Mouse (Mus musculus) lung, postnatal 36 days (tissue): ENCODE measurements around the gene Apela.
"Not testable (repeated sequence)": the region's sequence is repeated elsewhere in the genome, so short reads cannot be mapped to it uniquely, and the experiment has no call there.

ENCODE experiments used
- DNase-seq: peaks from one replicate; pipeline ENCODE4 v3.0.0; 2022; ENCODE audit warnings: mixed read lengths

Gene Apela

DNA sequence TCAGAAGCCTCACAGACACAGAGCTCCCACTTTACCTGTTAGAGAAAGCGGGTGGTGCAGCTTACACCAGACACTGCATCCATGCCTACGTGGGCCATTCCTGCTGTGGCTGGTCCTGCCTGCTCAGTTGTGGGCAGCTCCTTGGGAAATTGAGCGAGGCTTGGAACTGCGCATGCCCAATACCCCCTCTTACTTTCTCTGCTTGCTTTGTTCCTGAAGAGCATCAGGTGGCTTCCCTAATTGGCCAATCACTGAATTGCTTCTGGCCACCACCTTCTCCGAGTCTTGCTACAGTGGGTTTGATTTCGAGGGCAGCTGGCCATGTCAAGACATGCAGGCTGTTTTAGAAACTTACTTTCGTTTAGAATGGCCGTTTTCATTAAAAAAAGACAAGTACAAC, 18.7 kb downstream of the Apela start, which contains the start of the genes Trim61 and Trim60:
Trim61 (minus strand) TSS at position 101 of the 400 bp plus-strand sequence.
Trim60 (minus strand) TSS at position 162 of the 400 bp plus-strand sequence.
- no peak for DNase-seq

DNA sequence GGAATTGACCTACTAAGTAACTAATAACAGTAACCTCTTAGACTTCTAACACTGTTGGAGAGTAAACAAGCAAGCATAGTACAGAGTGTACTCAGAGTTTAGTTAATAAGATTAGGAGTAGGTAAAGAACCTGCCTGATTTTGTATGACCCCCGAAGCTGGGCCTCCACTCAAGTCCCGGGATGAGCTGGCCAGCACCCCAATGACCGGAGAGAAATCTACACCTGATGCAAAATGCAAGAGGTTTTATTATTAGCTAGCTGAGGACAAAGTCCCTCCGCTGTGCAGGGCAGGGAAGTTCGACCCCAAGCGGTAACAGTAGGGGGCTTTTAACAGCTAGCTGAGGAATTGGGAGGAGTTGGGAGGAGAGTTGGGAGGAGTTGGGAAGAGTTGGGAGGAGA, 29.5 kb downstream of the Apela start:
- DNase-seq = not testable (repeated sequence)

DNA sequence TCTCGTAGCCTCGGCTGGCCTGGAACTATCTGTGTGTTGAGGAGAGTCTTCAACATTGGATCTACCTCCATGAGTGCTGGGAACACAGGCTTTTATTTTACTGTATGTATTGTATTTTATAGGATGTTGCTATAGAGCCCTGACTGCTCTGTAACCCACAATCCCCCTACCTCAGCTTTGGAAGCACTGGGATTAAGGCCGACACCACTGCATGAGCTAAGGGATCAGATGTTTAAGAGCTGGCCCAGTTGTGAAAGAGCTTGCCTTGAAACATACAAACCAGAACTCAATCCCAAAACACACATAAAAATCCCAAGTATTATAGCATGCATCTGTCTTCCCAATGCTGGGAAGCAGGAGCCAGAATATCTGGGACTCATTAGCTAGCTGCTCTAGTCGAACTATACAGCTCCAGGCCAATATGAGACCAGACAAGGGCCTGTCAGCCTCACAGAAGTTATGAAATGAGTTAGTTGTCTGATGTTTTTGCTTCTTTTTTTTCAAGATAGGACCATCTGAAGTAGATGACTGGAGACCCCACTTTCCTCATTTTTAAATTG, 38.2 kb downstream of the Apela start:
- no peak for DNase-seq

DNA sequence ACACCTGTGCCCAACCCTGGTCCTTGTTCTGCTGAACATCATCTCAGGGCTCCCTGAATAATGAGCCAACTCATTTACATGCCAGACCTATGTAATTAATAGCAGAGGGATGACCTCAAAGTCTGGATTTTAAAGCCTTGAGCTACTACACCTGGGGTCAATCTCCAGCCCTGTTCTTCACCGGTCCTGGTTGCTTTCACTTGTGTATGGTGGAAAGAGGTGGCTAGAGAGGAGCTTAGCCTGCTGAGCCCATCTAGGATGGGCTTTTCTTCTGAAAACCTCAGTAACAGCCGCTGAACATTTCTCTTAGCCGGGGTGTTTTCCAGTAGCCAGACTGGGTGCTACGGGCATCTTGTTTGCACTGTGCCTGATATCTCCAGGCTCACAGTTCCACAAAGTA, 49.4 kb downstream of the Apela start, which contains the start of gene Trim75:
Trim75 (minus strand) TSS at position 101 of the 400 bp plus-strand sequence.
- DNase-seq = no peak

- no peak for DNase-seq
Observed at GRCm38 (mm10) chr8:64983150-64983897, 53.8 kb downstream of the Apela start.
